Mouse (Mus musculus) liver, embryonic 15.5 days (tissue): ENCODE measurements around the gene Scgb2b24. TPM values are rescaled to one million over a fixed set of nuclear protein-coding genes. Genes with fewer than 3 reads are reported as not detected.

Source experiments
- ATAC-seq: fragments of 200-750 bp; cut with Nextera tagmentation; 2 replicates; pipeline ENCODE4 v1.8.0; 2017; ENCODE audit warnings: moderate number of reproducible peaks, mild to moderate bottlenecking, moderate library complexity; ENCODE audit not compliant: insufficient read depth
- H3K27ac ChIP-seq: fragments of 300-500 bp; sonication (generic); replicated peaks from 2 replicates; pipeline ENCODE4 v1.5.1; 2015; ENCODE audit warnings: mild to moderate bottlenecking, inconsistent platforms
- H3K27me3 ChIP-seq: fragments of 300-500 bp; sonication (generic); 2 replicates; pipeline ENCODE4 v1.6.1; 2015; ENCODE audit warnings: mild to moderate bottlenecking, inconsistent platforms
- H3K36me3 ChIP-seq: fragments of 300-500 bp; sonication (generic); replicated peaks from 2 replicates; pipeline ENCODE4 v1.6.1; 2015; ENCODE audit warnings: moderate library complexity, mild to moderate bottlenecking, inconsistent platforms
- H3K4me1 ChIP-seq: fragments of 300-500 bp; sonication (generic); replicated peaks from 2 replicates; pipeline ENCODE4 v1.6.1; 2015; ENCODE audit warnings: inconsistent platforms
- H3K4me2 ChIP-seq: fragments of 300-500 bp; sonication (generic); 2 replicates; pipeline ENCODE4 v1.6.1; 2015; ENCODE audit warnings: moderate library complexity, mild to moderate bottlenecking, inconsistent platforms
- H3K4me3 ChIP-seq: fragments of 300-500 bp; sonication (generic); replicated peaks from 2 replicates; pipeline ENCODE4 v1.5.1; 2015; ENCODE audit warnings: mild to moderate bottlenecking, inconsistent platforms
- H3K9ac ChIP-seq: fragments of 300-500 bp; sonication (generic); 2 replicates; pipeline ENCODE4 v1.6.1; 2015; ENCODE audit warnings: moderate library complexity, mild to moderate bottlenecking, inconsistent platforms
- H3K9me3 ChIP-seq: fragments of 300-500 bp; sonication (generic); replicated peaks from 2 replicates; pipeline ENCODE4 v1.6.1; 2016; ENCODE audit warnings: inconsistent platforms
- WGBS: fragments of 180-500 bp; shearing (Covaris S2); methylation state at CpG from one replicate; pipeline ENCODE4 v1.1.7; 2015; ENCODE audit warnings: mixed read lengths; ENCODE audit not compliant: insufficient replicate concordance; 5-methylcytosine and 5-hydroxymethylcytosine counted together
- polyA plus RNA-seq: library from polyadenylated mRNA; unstranded; fragments of >200 nt; fragmentation: Nextera tagmentation; extraction: Ambion mirVana; gene quantifications from 2 replicates; pipeline ENCODE4 v1.2.1, GENCODE M21; 2015

Scgb2b24 gene
- not detected in 2 replicates for polyA plus RNA-seq

DNA sequence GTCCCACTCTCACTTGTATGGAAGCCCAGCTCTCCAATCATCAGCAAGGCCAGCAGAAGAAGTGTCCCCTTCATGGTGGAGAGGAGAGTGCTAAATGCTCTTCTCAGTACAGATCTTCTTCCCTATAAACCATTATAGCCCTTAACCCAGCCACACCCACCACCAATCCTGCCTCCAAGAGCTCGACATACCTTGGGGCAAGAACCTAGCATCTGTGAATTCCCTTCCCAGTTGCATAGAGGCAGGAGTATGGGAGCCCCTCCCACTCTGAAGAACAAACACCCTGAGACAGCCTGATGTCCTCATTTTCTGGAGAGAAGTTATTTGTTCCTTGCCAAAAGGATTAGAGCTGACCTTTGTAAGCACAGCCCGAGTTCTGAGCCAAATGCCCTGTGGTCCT is at the start of gene Scgb2b24:
Gene Scgb2b24, minus strand, starts transcription at position 101 of the 400 bp plus-strand sequence.
- no peaks in the 10 kb centered on the region; the same call in 1 of the 2 replicates for H3K9me3 ChIP-seq
- no peaks in the 10 kb centered on the region for H3K27me3 ChIP-seq
- 47% methylated on average over 2 of the region's 2 CpGs for WGBS
- no peaks in the 10 kb centered on the region for H3K4me1 ChIP-seq
- no peak within 1 kb of the TSS for H3K9ac ChIP-seq
- H3K27ac ChIP-seq, result no peak within 1 kb of the TSS
- H3K4me3 ChIP-seq, result no peak within 1 kb of the TSS
- no peak for ATAC-seq
- no peaks in the 10 kb centered on the region for H3K36me3 ChIP-seq
- no peak within 1 kb of the TSS for H3K4me2 ChIP-seq

DNA sequence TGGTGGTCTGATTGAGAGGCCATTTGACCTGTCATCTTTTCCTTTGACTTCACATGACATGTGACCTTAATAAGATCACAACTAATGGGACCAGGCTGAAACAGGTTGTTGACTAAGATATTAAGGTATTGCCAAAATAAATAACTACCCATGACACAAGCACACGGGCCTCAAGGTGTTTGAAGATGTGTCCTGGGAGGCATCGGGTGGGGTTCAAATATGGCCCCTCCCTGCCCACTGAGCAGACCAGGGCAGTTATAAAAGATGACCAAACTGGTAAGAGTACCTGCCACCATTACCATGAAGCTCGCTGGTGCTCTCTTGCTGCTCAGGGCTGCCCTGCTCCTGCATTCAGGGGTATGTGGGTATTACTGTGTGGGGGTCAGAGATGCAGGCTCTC is 4.4 kb upstream of the Scgb2b24 start, which contains the start of gene Scgb1b24:
Gene Scgb1b24, plus strand, starts transcription at position 301 of the 400 bp plus-strand sequence.
- H3K9me3 ChIP-seq, result no peaks in the 10 kb centered on the region; the same call in 1 of the 2 replicates
- H3K9ac ChIP-seq, result no peak within 1 kb of the TSS
- no peaks in the 10 kb centered on the region for H3K27me3 ChIP-seq
- no peak within 1 kb of the TSS for H3K4me3 ChIP-seq
- H3K4me2 ChIP-seq, result no peak within 1 kb of the TSS
- no peaks in the 10 kb centered on the region for H3K4me1 ChIP-seq
- 50% methylated on average over 3 of the region's 3 CpGs for WGBS
- no peak for ATAC-seq
- H3K27ac ChIP-seq, result no peak within 1 kb of the TSS
- no peaks in the 10 kb centered on the region for H3K36me3 ChIP-seq

DNA sequence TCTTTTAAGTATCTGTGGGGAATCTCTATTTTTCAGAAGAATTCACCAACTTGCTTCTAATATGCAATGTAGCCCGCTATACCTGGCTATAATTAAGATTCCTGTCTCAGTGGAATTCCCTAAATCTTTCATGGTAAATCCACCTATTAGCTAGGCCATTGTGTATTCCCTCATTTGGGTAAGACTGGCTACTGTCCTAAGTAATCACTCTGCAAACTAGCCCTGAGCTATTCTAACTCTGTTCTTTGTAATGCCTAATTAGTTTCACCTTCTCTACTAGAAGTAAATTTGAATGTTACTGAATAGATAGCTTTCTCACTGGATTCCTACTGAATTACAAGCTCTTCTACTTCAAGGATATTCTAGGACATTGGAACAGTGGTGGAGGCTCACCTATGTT is 49.2 kb downstream of the Scgb2b24 start:
- Histone ChIP-seq H3K36me3 (no peaks in the 10 kb centered on the region), H3K4me1 (no peaks in the 10 kb centered on the region), H3K27ac (no peak overlapping the region), H3K9me3 (no peaks in the 10 kb centered on the region), H3K4me2 (no peak overlapping the region), H3K9ac (no peak overlapping the region), H3K27me3 (no peaks in the 10 kb centered on the region), H3K4me3 (no peak overlapping the region)
- ATAC-seq, result no peak
- 11% methylated on average over 1 of the region's 1 CpGs for WGBS

Other genes starting within 250 kb of the Scgb2b24 start
- not detected in 2 replicates for gene Scgb2b21, start 218.9 kb downstream of the Scgb2b24 start, polyA plus RNA-seq
- not detected in 2 replicates for gene Scgb1b24, start 4.5 kb upstream of the Scgb2b24 start, polyA plus RNA-seq
- gene Scgb2b26, start 205.7 kb upstream of the Scgb2b24 start, polyA plus RNA-seq, result not detected in 2 replicates